Mouse (Mus musculus): ENCODE measurements around the gene Mpv17l2. TPM values are rescaled to one million over a fixed set of nuclear protein-coding genes. Genes with fewer than 3 reads are reported as not detected.

The Mpv17l2 gene
- polyA plus RNA-seq, 1 experiment: 17.7 TPM

DNA sequence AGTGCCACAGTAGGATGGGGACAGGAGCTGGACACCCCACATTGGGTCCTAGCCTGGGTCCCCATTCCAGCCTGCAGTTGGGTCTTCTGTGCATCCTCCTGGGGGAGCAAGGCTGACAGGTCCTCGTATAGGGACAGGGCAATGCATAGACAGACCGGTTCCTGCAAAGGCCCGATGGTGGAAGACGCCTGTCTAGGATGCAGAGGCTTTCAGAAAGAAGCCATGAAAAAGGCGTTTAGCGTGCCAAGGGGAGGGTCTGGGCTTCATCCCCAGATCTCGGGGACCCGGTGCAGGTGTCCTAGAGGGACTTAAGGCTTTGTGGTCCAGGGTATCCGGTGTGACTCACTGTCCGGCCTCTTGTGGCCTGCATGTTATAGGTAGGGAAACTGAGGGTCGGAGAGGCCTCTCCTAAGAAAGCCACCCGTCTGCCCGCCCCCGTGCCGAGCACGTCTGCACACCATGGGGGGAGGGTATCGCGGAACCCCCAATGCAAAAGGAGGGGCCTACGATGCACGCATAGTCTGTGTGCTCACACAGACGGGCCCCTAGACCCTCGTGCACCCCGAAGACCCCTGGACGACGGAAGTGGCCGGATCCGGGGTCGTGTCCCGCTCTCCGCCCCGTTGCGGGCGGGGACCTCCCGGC lies 15.2 kb upstream of the Mpv17l2 start:
- H3K9me3 ChIP-seq (replicated peaks; ENCODE audit: control insufficient read depth, insufficient read depth, low read length, poor library complexity, severe bottlenecking): no peaks in the 10 kb centered on the region
- peaks cover 2% of the 10 kb centered on the region for H3K4me1 ChIP-seq (ENCODE audit: control insufficient read depth, insufficient read depth, low read length)
- no peak for TF ChIP-seq CTCF (IDR thresholded peaks at IDR 0.05; ENCODE audit: low read depth, low read length)
- H3K4me3 ChIP-seq (ENCODE audit: low read depth, low read length): peak overlapping the region; percentile 89
- no peaks in the 10 kb centered on the region for H3K36me3 ChIP-seq (ENCODE audit: control insufficient read depth, insufficient read depth, low read length, poor library complexity, severe bottlenecking)
- no peak overlapping the region for H3K27ac ChIP-seq (ENCODE audit: insufficient read depth, low read length)
- H3K9ac ChIP-seq (ENCODE audit: low read depth, poor library complexity, severe bottlenecking): peak overlapping the region; percentile 93
- H3K27me3 ChIP-seq (ENCODE audit: control insufficient read depth, insufficient read depth, low read length, poor library complexity, severe bottlenecking): no peaks in the 10 kb centered on the region

DNA sequence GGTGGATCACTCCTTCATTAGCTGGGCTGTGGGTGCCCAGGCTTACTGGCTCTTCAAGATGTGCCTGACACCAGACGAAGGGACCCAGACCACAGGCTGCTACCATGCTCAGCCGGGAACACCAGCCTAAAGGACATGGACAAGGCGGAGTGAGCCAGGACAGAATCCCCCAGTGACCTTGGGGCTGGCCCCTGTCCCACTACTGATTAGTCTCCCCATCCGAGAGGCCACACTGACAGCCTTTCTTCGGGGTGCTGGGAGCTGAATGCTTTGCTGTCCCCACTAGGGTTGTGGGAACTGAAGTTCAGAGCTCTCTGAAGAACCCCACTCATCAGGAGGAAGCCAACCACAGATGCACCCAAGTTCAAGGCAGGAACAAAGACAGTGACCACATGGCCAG lies 14.5 kb upstream of the Mpv17l2 start:
- TF ChIP-seq CTCF (IDR thresholded peaks at IDR 0.05; ENCODE audit: low read depth, low read length) (no peak), POLR2A (IDR thresholded peaks at IDR 0.05; ENCODE audit: insufficient read depth, low read length) (no peak), EP300 (IDR thresholded peaks at IDR 0.05; ENCODE audit: insufficient read depth, low read depth, low read length) (no peak)
- H3K36me3 ChIP-seq (ENCODE audit: control insufficient read depth, insufficient read depth, low read length, poor library complexity, severe bottlenecking): no peaks in the 10 kb centered on the region
- no peaks in the 10 kb centered on the region for H3K27me3 ChIP-seq (ENCODE audit: control insufficient read depth, insufficient read depth, low read length, poor library complexity, severe bottlenecking)
- no peak overlapping the region for H3K9ac ChIP-seq (ENCODE audit: low read depth, poor library complexity, severe bottlenecking)
- H3K4me1 ChIP-seq (ENCODE audit: control insufficient read depth, insufficient read depth, low read length): peaks cover 4% of the 10 kb centered on the region
- H3K9me3 ChIP-seq (replicated peaks; ENCODE audit: control insufficient read depth, insufficient read depth, low read length, poor library complexity, severe bottlenecking): no peaks in the 10 kb centered on the region
- no peak overlapping the region for H3K4me3 ChIP-seq (ENCODE audit: low read depth, low read length)
- no peak overlapping the region for H3K27ac ChIP-seq (ENCODE audit: insufficient read depth, low read length)

DNA sequence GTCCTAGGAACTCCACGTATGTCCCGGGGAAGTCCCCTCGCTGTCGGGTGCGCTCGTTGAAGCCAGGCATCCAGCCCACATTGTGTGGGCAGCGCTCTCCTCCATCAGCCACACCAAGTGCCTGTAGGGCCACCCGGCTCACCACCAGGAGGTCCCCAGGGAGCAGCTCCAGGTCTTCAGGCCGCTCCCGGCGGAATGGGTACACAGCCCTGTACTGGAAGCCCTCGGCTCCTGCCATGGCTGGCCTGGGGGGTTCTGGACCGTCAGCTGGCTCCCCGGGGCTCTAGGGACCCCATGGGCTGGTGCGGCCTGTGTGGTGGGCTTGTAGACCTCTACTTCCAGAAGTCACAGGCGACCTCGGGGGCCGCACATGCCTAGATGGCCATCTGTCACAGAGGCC lies 14.0 kb upstream of the Mpv17l2 start:
- Histone ChIP-seq H3K9me3 (replicated peaks; ENCODE audit: control insufficient read depth, insufficient read depth, low read length, poor library complexity, severe bottlenecking) (no peaks in the 10 kb centered on the region), H3K9ac (ENCODE audit: low read depth, poor library complexity, severe bottlenecking) (no peak overlapping the region), H3K4me3 (ENCODE audit: low read depth, low read length) (no peak overlapping the region), H3K36me3 (ENCODE audit: control insufficient read depth, insufficient read depth, low read length, poor library complexity, severe bottlenecking) (no peaks in the 10 kb centered on the region), H3K27me3 (ENCODE audit: control insufficient read depth, insufficient read depth, low read length, poor library complexity, severe bottlenecking) (no peaks in the 10 kb centered on the region), H3K4me1 (ENCODE audit: control insufficient read depth, insufficient read depth, low read length) (peaks cover 3% of the 10 kb centered on the region), H3K27ac (ENCODE audit: insufficient read depth, low read length) (no peak overlapping the region)
- TF ChIP-seq POLR2A (IDR thresholded peaks at IDR 0.05; ENCODE audit: insufficient read depth, low read length) (no peak), CTCF (IDR thresholded peaks at IDR 0.05; ENCODE audit: low read depth, low read length) (no peak), EP300 (IDR thresholded peaks at IDR 0.05; ENCODE audit: insufficient read depth, low read depth, low read length) (no peak)

DNA sequence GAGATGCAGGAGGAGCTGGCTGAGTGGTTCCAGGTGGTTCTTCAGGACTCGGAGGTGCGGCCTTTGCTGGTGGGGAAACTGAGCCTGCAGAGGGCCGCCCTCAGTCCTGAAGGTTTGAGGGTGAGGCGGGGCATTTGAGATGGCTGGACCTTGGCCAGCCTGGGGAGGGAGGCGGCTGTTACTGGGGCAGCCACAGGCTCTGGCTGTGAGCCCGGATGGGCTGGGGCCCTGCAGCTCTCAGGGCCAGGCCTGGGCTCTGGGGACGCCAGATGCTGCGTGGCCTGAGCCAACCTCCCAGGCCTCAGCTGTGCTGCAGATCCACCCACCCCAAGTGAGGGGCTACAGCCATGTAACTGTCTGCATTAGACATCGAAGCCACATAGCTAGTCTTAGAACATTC lies 13.1 kb upstream of the Mpv17l2 start:
- Histone ChIP-seq H3K9ac (ENCODE audit: low read depth, poor library complexity, severe bottlenecking) (no peak overlapping the region), H3K4me3 (ENCODE audit: low read depth, low read length) (no peak overlapping the region), H3K27ac (ENCODE audit: insufficient read depth, low read length) (no peak overlapping the region), H3K36me3 (ENCODE audit: control insufficient read depth, insufficient read depth, low read length, poor library complexity, severe bottlenecking) (no peaks in the 10 kb centered on the region), H3K9me3 (replicated peaks; ENCODE audit: control insufficient read depth, insufficient read depth, low read length, poor library complexity, severe bottlenecking) (no peaks in the 10 kb centered on the region), H3K4me1 (ENCODE audit: control insufficient read depth, insufficient read depth, low read length) (peaks cover 2% of the 10 kb centered on the region), H3K27me3 (ENCODE audit: control insufficient read depth, insufficient read depth, low read length, poor library complexity, severe bottlenecking) (no peaks in the 10 kb centered on the region)
- TF ChIP-seq POLR2A (IDR thresholded peaks at IDR 0.05; ENCODE audit: insufficient read depth, low read length) (no peak), CTCF (IDR thresholded peaks at IDR 0.05; ENCODE audit: low read depth, low read length) (no peak), EP300 (IDR thresholded peaks at IDR 0.05; ENCODE audit: insufficient read depth, low read depth, low read length) (no peak)

DNA sequence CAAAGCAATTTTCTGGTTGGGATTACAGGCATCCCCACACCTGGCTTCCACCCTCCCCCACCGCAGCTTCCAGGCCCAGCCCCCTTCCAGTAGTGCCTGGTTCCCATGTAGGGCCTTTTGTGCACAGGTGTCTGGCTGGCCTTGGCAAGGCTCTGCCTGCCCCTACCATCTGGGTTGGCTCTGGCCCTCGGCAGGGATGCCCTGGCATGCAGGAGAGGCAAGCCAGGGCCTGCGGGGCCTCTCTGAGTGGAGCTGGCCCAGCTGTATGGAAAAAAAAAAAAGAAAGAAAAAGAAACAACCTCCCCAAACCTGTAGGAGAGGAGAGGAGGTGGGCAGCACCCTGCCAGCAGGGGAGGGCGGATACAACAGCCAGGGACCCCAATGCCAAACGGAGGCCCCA lies 12.7 kb upstream of the Mpv17l2 start:
- Histone ChIP-seq H3K9ac (ENCODE audit: low read depth, poor library complexity, severe bottlenecking) (no peak overlapping the region), H3K4me1 (ENCODE audit: control insufficient read depth, insufficient read depth, low read length) (peaks cover 2% of the 10 kb centered on the region), H3K9me3 (replicated peaks; ENCODE audit: control insufficient read depth, insufficient read depth, low read length, poor library complexity, severe bottlenecking) (no peaks in the 10 kb centered on the region), H3K36me3 (ENCODE audit: control insufficient read depth, insufficient read depth, low read length, poor library complexity, severe bottlenecking) (no peaks in the 10 kb centered on the region), H3K27me3 (ENCODE audit: control insufficient read depth, insufficient read depth, low read length, poor library complexity, severe bottlenecking) (no peaks in the 10 kb centered on the region), H3K4me3 (ENCODE audit: low read depth, low read length) (no peak overlapping the region), H3K27ac (ENCODE audit: insufficient read depth, low read length) (no peak overlapping the region)
- no peak for TF ChIP-seq CTCF (IDR thresholded peaks at IDR 0.05; ENCODE audit: low read depth, low read length)
- TF ChIP-seq EP300 (IDR thresholded peaks at IDR 0.05; ENCODE audit: insufficient read depth, low read depth, low read length): no peak
- TF ChIP-seq POLR2A (IDR thresholded peaks at IDR 0.05; ENCODE audit: insufficient read depth, low read length): no peak

DNA sequence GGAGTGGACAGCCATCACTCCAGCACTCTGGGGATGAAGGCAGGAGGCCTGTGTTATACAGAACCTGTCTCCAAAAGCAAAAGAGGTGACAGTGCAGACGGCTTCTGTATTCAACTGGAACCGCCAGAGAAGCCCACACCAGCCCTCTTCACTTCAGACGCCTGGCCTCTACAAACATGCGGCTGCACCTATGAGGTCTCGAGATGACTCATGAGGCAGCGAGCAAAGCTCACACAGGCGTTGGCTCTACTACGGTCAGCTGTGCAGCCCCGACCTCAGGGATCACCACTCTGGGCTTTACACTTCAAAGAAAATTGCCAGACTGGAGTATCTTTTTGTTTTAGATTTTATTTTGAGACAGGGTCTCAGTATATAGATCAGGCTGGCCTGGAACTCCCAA lies 12.1 kb upstream of the Mpv17l2 start:
- TF ChIP-seq CTCF (IDR thresholded peaks at IDR 0.05; ENCODE audit: low read depth, low read length) (no peak), POLR2A (IDR thresholded peaks at IDR 0.05; ENCODE audit: insufficient read depth, low read length) (no peak), EP300 (IDR thresholded peaks at IDR 0.05; ENCODE audit: insufficient read depth, low read depth, low read length) (no peak)
- Histone ChIP-seq H3K27ac (ENCODE audit: insufficient read depth, low read length) (no peak overlapping the region), H3K27me3 (ENCODE audit: control insufficient read depth, insufficient read depth, low read length, poor library complexity, severe bottlenecking) (no peaks in the 10 kb centered on the region), H3K9ac (ENCODE audit: low read depth, poor library complexity, severe bottlenecking) (no peak overlapping the region), H3K4me3 (ENCODE audit: low read depth, low read length) (no peak overlapping the region), H3K4me1 (ENCODE audit: control insufficient read depth, insufficient read depth, low read length) (peaks cover 2% of the 10 kb centered on the region), H3K9me3 (replicated peaks; ENCODE audit: control insufficient read depth, insufficient read depth, low read length, poor library complexity, severe bottlenecking) (no peaks in the 10 kb centered on the region), H3K36me3 (ENCODE audit: control insufficient read depth, insufficient read depth, low read length, poor library complexity, severe bottlenecking) (no peaks in the 10 kb centered on the region)

Data from ES-Bruce4 (cell line).